Mouse (Mus musculus): ENCODE measurements around the gene Tbc1d5. TPM values are rescaled to one million over a fixed set of nuclear protein-coding genes. Genes with fewer than 3 reads are reported as not detected.

Gene Tbc1d5
- 10.3 and 10.6 TPM in 2 replicates for polyA plus RNA-seq (2016; fragmentation: Nextera tagmentation; extraction: Ambion mirVana)

DNA sequence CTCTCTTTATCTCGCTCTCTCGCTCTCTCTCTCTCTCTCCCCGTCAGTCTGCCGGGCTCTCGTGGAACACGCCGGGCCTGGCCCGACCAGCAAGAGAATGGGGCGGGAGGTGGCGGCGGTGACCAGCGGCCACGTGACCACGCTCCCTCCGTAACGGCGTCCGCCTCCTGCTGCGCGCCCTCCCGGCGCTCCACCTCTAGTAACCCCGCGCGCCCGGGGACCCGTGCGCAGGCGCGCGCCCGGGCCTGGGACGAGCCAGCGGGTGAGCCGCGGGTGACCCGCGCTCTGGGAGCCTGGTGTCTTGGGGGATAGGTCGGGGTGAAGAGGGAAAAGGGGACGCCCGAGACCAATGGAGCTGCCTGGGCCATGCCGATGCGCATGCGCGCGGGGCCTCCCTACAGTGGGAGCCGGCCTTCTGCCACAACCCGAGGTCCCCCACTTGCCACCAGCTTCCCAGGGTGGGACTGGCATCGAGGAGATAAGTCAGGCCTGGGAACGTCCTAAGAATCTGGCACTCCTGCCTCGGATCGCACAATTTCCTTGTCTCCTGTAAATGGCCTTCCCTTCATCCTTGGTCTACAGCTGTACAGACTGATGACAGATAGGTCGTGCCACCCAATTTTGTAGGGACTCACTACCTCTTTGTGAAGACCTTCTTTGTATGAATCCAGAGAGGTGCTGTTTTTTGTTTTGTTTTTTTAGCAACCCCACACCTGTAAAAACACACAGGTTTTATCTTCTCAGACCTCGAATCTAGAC lies at the start of gene Tbc1d5:
TSS of gene Tbc1d5 (minus strand) at position 158 of the 759 bp plus-strand sequence.
- H3K4me1 ChIP-seq, result peaks cover 8% of the 10 kb centered on the region
- peak; percentile 96 for ATAC-seq (ENCODE audit: low FRiP score)
- H3K4me2 ChIP-seq, result peak within 1 kb of the TSS; percentile 65
- H3K9ac ChIP-seq, result peak within 1 kb of the TSS; percentile 96
- no peaks in the 10 kb centered on the region for H3K27me3 ChIP-seq
- no peaks in the 10 kb centered on the region for H3K9me3 ChIP-seq
- 2% methylated on average over 54 of the region's 54 CpGs for WGBS
- H3K27ac ChIP-seq, result peak within 1 kb of the TSS; percentile 98
- H3K4me3 ChIP-seq (replicated peaks), result peak within 1 kb of the TSS; percentile 78
- H3K36me3 ChIP-seq (replicated peaks), result no peaks in the 10 kb centered on the region

- no peaks in the 10 kb centered on the region for H3K36me3 ChIP-seq (replicated peaks)
- ATAC-seq (ENCODE audit: low FRiP score), result no peak
- H3K9me3 ChIP-seq, result no peaks in the 10 kb centered on the region
- H3K9ac ChIP-seq, result no peak overlapping the region
- no peak overlapping the region for H3K4me2 ChIP-seq
- H3K27ac ChIP-seq, result no peak overlapping the region
- peaks cover 4% of the 10 kb centered on the region for H3K4me1 ChIP-seq
- H3K27me3 ChIP-seq, result no peaks in the 10 kb centered on the region
- H3K4me3 ChIP-seq (replicated peaks), result no peak overlapping the region
- 77% methylated on average over 1 of the region's 1 CpGs for WGBS
These were observed 46.9 kb upstream of the Tbc1d5 start for GRCm38 (mm10) chr17:51226056-51226455.

- Histone ChIP-seq H3K36me3 (replicated peaks) (no peaks in the 10 kb centered on the region), H3K9ac (no peak overlapping the region), H3K9me3 (no peaks in the 10 kb centered on the region), H3K27ac (no peak overlapping the region), H3K4me1 (peaks cover 4% of the 10 kb centered on the region), H3K27me3 (no peaks in the 10 kb centered on the region), H3K4me2 (no peak overlapping the region), H3K4me3 (replicated peaks) (no peak overlapping the region)
- WGBS, result 4% methylated on average over 4 of the region's 4 CpGs
- peak; percentile 53; the same call in 1 of the 2 replicates for ATAC-seq (ENCODE audit: low FRiP score)
These were observed 44.0 kb upstream of the Tbc1d5 start for GRCm38 (mm10) chr17:51223152-51223551.

- Histone ChIP-seq H3K4me3 (replicated peaks) (no peak overlapping the region), H3K4me2 (no peak overlapping the region), H3K9me3 (no peaks in the 10 kb centered on the region), H3K4me1 (peaks cover 4% of the 10 kb centered on the region), H3K36me3 (replicated peaks) (no peaks in the 10 kb centered on the region), H3K27me3 (no peaks in the 10 kb centered on the region), H3K9ac (no peak overlapping the region), H3K27ac (no peak overlapping the region)
- no peak for ATAC-seq (ENCODE audit: low FRiP score)
- 87% methylated on average over 7 of the region's 7 CpGs for WGBS
These were observed 41.9 kb upstream of the Tbc1d5 start for GRCm38 (mm10) chr17:51221075-51221474.

GRCm38 (mm10) chr17:51219897-51220296 lies 40.7 kb upstream of the Tbc1d5 start:
- WGBS, result 92% methylated on average over 3 of the region's 3 CpGs
- H3K4me2 ChIP-seq, result no peak overlapping the region
- H3K9me3 ChIP-seq, result no peaks in the 10 kb centered on the region
- ATAC-seq (ENCODE audit: low FRiP score), result no peak
- H3K36me3 ChIP-seq (replicated peaks), result no peaks in the 10 kb centered on the region
- H3K27me3 ChIP-seq, result no peaks in the 10 kb centered on the region
- H3K4me1 ChIP-seq, result peaks cover 4% of the 10 kb centered on the region
- no peak overlapping the region for H3K9ac ChIP-seq
- no peak overlapping the region for H3K27ac ChIP-seq
- no peak overlapping the region for H3K4me3 ChIP-seq (replicated peaks)

DNA sequence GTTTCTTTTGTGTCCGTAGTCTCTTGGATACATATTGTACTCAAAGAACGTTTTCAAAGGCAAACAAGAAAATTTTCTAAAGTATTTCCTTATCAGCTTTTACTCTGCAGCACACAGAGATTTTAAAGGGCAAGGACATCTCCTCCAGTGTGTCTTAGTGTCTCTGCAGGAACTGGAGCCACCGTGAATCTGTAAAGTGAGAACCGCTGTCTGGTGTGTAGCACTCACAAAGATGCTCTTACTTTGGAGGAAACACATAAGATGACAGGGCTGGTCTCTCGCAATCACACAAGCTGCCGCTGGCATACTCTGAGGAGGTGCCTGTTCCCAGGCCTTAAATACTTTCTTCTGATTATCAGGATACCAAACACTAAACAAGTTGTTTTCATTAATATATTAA lies 37.3 kb upstream of the Tbc1d5 start:
- Histone ChIP-seq H3K4me3 (replicated peaks) (no peak overlapping the region), H3K27ac (no peak overlapping the region), H3K9me3 (no peaks in the 10 kb centered on the region), H3K36me3 (replicated peaks) (no peaks in the 10 kb centered on the region), H3K27me3 (no peaks in the 10 kb centered on the region), H3K9ac (no peak overlapping the region), H3K4me2 (no peak overlapping the region), H3K4me1 (no peaks in the 10 kb centered on the region)
- WGBS, result 96% methylated on average over 6 of the region's 6 CpGs
- no peak for ATAC-seq (ENCODE audit: low FRiP score)

GRCm38 (mm10) chr17:51209565-51209964 lies 30.4 kb upstream of the Tbc1d5 start:
- ATAC-seq (ENCODE audit: low FRiP score), result no peak
- H3K4me3 ChIP-seq (replicated peaks), result no peak overlapping the region
- H3K27ac ChIP-seq, result no peak overlapping the region
- H3K27me3 ChIP-seq, result no peaks in the 10 kb centered on the region
- no peak overlapping the region for H3K4me2 ChIP-seq
- no peaks in the 10 kb centered on the region for H3K4me1 ChIP-seq
- 99% methylated on average over 2 of the region's 2 CpGs for WGBS
- H3K9ac ChIP-seq, result no peak overlapping the region
- no peaks in the 10 kb centered on the region for H3K9me3 ChIP-seq
- H3K36me3 ChIP-seq (replicated peaks), result no peaks in the 10 kb centered on the region

DNA sequence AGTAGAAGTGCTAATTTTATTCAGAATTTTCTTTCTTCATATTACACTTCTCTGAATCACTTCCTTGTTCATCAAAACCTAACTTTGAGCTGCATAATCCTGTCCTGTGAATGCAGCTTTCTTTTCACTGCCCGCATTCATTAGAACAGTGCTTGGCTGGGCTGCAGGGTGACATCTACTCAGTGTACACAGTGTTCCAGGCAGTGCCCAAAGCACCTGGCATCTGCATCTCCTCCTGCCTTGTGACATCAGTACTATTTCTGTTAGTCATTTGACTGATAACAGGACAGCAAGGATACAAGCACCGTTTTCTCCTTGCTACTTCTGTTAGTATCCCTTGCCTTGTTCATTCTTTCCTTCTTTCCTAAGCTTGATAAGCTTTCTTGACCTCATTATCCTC lies 25.5 kb upstream of the Tbc1d5 start:
- no peak overlapping the region for H3K4me2 ChIP-seq
- no peak overlapping the region for H3K4me3 ChIP-seq (replicated peaks)
- H3K4me1 ChIP-seq, result no peaks in the 10 kb centered on the region
- H3K9me3 ChIP-seq, result no peaks in the 10 kb centered on the region
- H3K27ac ChIP-seq, result no peak overlapping the region
- no peak overlapping the region for H3K9ac ChIP-seq
- WGBS, result 82% methylated on average over 2 of the region's 2 CpGs
- no peaks in the 10 kb centered on the region for H3K36me3 ChIP-seq (replicated peaks)
- H3K27me3 ChIP-seq, result no peaks in the 10 kb centered on the region
- no peak for ATAC-seq (ENCODE audit: low FRiP score)

GRCm38 (mm10) chr17:51195561-51195960 lies 16.4 kb upstream of the Tbc1d5 start:
- Histone ChIP-seq H3K9me3 (no peaks in the 10 kb centered on the region), H3K9ac (no peak overlapping the region), H3K27me3 (no peaks in the 10 kb centered on the region), H3K4me1 (no peaks in the 10 kb centered on the region), H3K27ac (no peak overlapping the region), H3K36me3 (replicated peaks) (no peaks in the 10 kb centered on the region), H3K4me2 (no peak overlapping the region), H3K4me3 (replicated peaks) (no peak overlapping the region)
- 89% methylated on average over 2 of the region's 2 CpGs for WGBS
- no peak for ATAC-seq (ENCODE audit: low FRiP score)

- Histone ChIP-seq H3K36me3 (replicated peaks) (no peaks in the 10 kb centered on the region), H3K9me3 (no peaks in the 10 kb centered on the region), H3K4me2 (no peak overlapping the region), H3K4me3 (replicated peaks) (no peak overlapping the region), H3K9ac (no peak overlapping the region), H3K27me3 (no peaks in the 10 kb centered on the region), H3K4me1 (no peaks in the 10 kb centered on the region), H3K27ac (no peak overlapping the region)
- ATAC-seq (ENCODE audit: low FRiP score), result no peak
- WGBS, result 89% methylated on average over 2 of the region's 2 CpGs
These were observed 15.6 kb upstream of the Tbc1d5 start for GRCm38 (mm10) chr17:51194787-51195186.

GRCm38 (mm10) chr17:51191381-51191780 lies 12.2 kb upstream of the Tbc1d5 start:
- H3K36me3 ChIP-seq (replicated peaks), result no peaks in the 10 kb centered on the region
- ATAC-seq (ENCODE audit: low FRiP score), result no peak
- H3K4me2 ChIP-seq, result no peak overlapping the region
- no peak overlapping the region for H3K9ac ChIP-seq
- H3K4me3 ChIP-seq (replicated peaks), result no peak overlapping the region
- H3K9me3 ChIP-seq, result no peaks in the 10 kb centered on the region
- WGBS, result 97% methylated on average over 1 of the region's 1 CpGs
- H3K27me3 ChIP-seq, result no peaks in the 10 kb centered on the region
- no peaks in the 10 kb centered on the region for H3K4me1 ChIP-seq
- no peak overlapping the region for H3K27ac ChIP-seq

DNA sequence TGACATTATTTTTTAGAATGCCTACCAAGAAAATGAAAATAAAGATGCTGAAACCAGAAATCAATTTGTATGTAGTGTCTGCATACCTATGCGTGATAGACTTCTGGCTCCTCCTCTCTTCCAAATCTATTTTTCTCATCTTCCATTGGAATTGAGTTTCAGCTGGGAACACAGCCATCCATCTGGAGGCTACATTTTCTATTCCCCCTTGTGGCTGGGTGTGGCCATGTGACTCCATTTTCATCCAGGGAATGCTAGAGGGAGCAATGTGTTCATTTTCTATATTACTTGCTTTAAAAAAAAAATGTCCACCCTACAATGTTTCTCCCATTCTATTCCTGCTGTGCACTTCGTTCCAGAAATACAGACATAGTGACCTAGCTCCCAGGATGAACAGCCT lies 3.6 kb upstream of the Tbc1d5 start:
- H3K27ac ChIP-seq, result no peak overlapping the region
- H3K27me3 ChIP-seq, result no peaks in the 10 kb centered on the region
- H3K4me3 ChIP-seq (replicated peaks), result no peak overlapping the region
- no peaks in the 10 kb centered on the region for H3K36me3 ChIP-seq (replicated peaks)
- WGBS, result 86% methylated on average over 2 of the region's 2 CpGs
- H3K9me3 ChIP-seq, result no peaks in the 10 kb centered on the region
- no peak overlapping the region for H3K4me2 ChIP-seq
- H3K4me1 ChIP-seq, result peaks cover 6% of the 10 kb centered on the region
- no peak overlapping the region for H3K9ac ChIP-seq
- no peak for ATAC-seq (ENCODE audit: low FRiP score)

DNA sequence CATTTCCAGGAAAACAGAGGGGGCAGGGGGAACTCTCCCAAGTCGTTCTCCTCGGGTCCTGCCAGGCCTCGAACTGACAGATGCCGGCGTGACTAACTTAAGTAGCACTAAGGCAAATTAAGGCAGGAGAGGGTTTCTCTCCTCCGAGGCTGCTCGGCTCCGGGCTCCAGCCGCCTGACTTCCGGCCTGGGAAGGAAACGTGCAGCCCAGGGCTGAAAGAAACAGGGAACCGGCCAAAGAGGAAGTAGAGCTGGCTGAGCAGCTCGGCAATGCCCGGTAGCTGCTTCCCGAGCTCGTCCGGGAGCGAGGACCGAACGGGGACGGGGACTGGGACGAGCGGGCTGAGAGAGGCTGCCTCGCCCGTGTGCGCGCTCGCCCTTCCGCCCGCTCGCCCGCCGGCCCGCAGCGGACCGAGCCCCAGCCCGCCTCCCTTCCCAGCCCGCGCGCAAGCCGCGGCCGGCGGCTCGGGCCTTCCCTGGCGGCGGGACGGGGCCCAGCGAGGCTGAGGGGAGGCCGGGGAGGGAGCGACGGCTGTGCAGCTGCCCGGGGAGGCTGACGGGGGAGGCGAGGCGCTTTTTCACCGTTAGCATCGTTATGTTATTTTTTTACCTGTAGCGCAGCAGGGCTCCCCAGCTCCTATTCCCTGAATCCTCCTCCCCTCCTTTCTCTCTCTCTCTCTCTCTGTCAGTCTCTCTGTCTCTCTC lies 509 bp downstream of the Tbc1d5 start:
- no peaks in the 10 kb centered on the region for H3K36me3 ChIP-seq (replicated peaks)
- H3K27ac ChIP-seq, result peak overlapping the region; percentile 98
- peak overlapping the region; percentile 65 for H3K4me2 ChIP-seq
- no peaks in the 10 kb centered on the region for H3K9me3 ChIP-seq
- H3K4me3 ChIP-seq (replicated peaks), result peak overlapping the region; percentile 78
- peaks cover 8% of the 10 kb centered on the region for H3K4me1 ChIP-seq
- peak overlapping the region; percentile 96 for H3K9ac ChIP-seq
- no peaks in the 10 kb centered on the region for H3K27me3 ChIP-seq
- peak; percentile 84 for ATAC-seq (ENCODE audit: low FRiP score)
- WGBS, result under 1% methylated on average over 48 of the region's 59 CpGs
